Mouse (Mus musculus) heart, adult 2 months (tissue): Measurements from ENCODE around the gene Ptrhd1. TPM values are rescaled to one million over a fixed set of nuclear protein-coding genes. Genes with fewer than 3 reads are reported as not detected.

ENCODE experiments used
- DNase-seq, 2 experiments: peaks; one replicate each; pipeline ENCODE4 v3.0.0; 2021
- H3K27ac ChIP-seq: fragments of 200-600 bp; 2 replicates; pipeline ENCODE4 v1.8.1; 2022
- H3K27me3 ChIP-seq: fragments of 200-500 bp; 2 replicates; pipeline ENCODE4 v1.6.1; 2012; ENCODE audit warnings: mild to moderate bottlenecking, low read length, inconsistent platforms, mixed read lengths; ENCODE audit not compliant: control insufficient read depth, insufficient read depth
- H3K36me3 ChIP-seq: fragments of 200-500 bp; 2 replicates; pipeline ENCODE4 v1.6.1; 2012; ENCODE audit warnings: low read length, inconsistent platforms; ENCODE audit not compliant: control insufficient read depth, insufficient read depth
- H3K4me1 ChIP-seq: fragments of 200-500 bp; 2 replicates; pipeline ENCODE4 v1.6.1; 2011; ENCODE audit warnings: low read length; ENCODE audit not compliant: control insufficient read depth, insufficient read depth
- H3K4me3 ChIP-seq: fragments of 200-600 bp; 2 replicates; pipeline ENCODE4 v1.8.1; 2022
- H3K79me2 ChIP-seq: fragments of 200-500 bp; replicated peaks from 2 replicates; pipeline ENCODE4 v1.6.1; 2012; ENCODE audit warnings: mild to moderate bottlenecking, inconsistent platforms, low read length, moderate library complexity, mixed read lengths; ENCODE audit not compliant: control insufficient read depth, insufficient read depth
- H3K9ac ChIP-seq: fragments of 200-500 bp; 2 replicates; pipeline ENCODE4 v1.6.1; 2012; ENCODE audit warnings: low read depth, mild to moderate bottlenecking, control low read depth, inconsistent platforms, low read length, mixed read lengths
- CTCF ChIP-seq: fragments of 200-600 bp; IDR thresholded peaks from 2 replicates; pipeline ENCODE4 v1.8.1; 2022; ENCODE audit warnings: antibody characterized with exemption, mild to moderate bottlenecking, moderate library complexity
- EP300 ChIP-seq: fragments of 200-500 bp; IDR thresholded peaks from 2 replicates; pipeline ENCODE4 v1.6.1; 2011; ENCODE audit warnings: low read depth, low read length, control low read depth; ENCODE audit not compliant: insufficient read depth
- POLR2A ChIP-seq: fragments of 200-500 bp; IDR thresholded peaks from 2 replicates; pipeline ENCODE4 v1.6.1; 2011; ENCODE audit warnings: mild to moderate bottlenecking, low read depth, low read length, control low read depth; ENCODE audit not compliant: insufficient read depth
- WGBS: fragments of 180-500 bp; shearing (Covaris S2); methylation state at CpG from one replicate; pipeline ENCODE4 v1.1.7; 2018; 5-methylcytosine and 5-hydroxymethylcytosine counted together
- intact Hi-C: fragments of 180-260 bp; cut with DNase I; formaldehyde crosslinking; loops from one replicate; pipeline ENCODE4 v1.15.1; 2025
- long read RNA-seq: library from polyadenylated mRNA; stranded (forward); transcript quantifications from one replicate; pipeline ENCODE4 v2.0.0, GENCODE M21; 2021
- polyA plus RNA-seq: library from polyadenylated mRNA; depleted of rRNA; stranded (reverse); fragments of >200 nt; gene quantifications from 2 replicates; pipeline ENCODE4 v1.2.3, GENCODE M21; 2012; rRNA removed
- total RNA-seq, 2 experiments: library from RNA; stranded (reverse); gene quantifications; 2 replicates each; pipeline ENCODE4 v1.2.3; 2021

Ptrhd1 gene
- 1 to 10 TPM; 3.7 to 4.0 TPM for total RNA-seq
- polyA plus RNA-seq, result 2.6 and 3.0 TPM in 2 replicates
- long read RNA-seq, transcript Ptrhd1-201 (2 exons, 3,840 nt), result major isoform, 5 of 8 reads
- long read RNA-seq, partial matches to known transcripts, result 0 of 8 reads
- long read RNA-seq, other reads (novel, unspliced or antisense), result 3 of 8 reads

GRCm38 (mm10) chr12:4233572-4234508, at the start of gene Ptrhd1, which contains the start of gene Cenpo:
Gene Ptrhd1 (plus strand): TSS chr12:4234027.
Gene Cenpo (minus strand): TSS chr12:4234294.
- Histone ChIP-seq H3K4me3 (peak within 1 kb of the TSS; percentile 85), H3K79me2 (no peaks in the 10 kb centered on the region), H3K36me3 (no peaks in the 10 kb centered on the region), H3K27me3 (no peaks in the 10 kb centered on the region), H3K27ac (peak within 1 kb of the TSS; percentile 97), H3K4me1 (no peaks in the 10 kb centered on the region; the same call in 1 of the 2 replicates), H3K9ac (peak within 1 kb of the TSS; percentile 90)
- peak; percentile 10; the same call in 1 of the 2 replicates for TF ChIP-seq CTCF
- TF ChIP-seq EP300, result peak; percentile 76; the same call in 1 of the 2 replicates
- TF ChIP-seq POLR2A, result peak; percentile 93
- intact Hi-C loops, result loop anchor here (5.0 kb wide), 1 partner anchor 243 kb away; the partner anchor contains the start of gene Ncoa1
- under 1% methylated on average over 50 of the region's 50 CpGs for WGBS
- peak; percentile 96 to 97 for DNase-seq

DNA sequence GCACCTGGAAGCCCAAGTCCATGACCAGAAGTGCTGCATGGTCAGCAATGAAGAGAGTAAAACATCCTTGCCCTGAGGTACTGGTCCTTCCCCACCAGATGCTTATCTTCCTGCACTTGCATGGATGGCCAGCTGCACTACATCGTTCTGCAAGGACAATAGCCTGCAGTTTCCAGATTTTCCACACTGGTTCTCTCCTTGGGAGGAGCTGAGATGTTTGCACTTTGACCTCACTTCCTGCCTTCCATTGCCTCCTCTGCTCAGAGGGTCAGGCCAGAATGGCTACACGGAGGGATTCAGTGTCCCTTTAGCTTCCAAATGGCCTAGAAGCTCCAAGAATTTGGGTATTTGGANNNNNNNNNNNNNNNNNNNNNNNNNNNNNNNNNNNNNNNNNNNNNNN, 49.2 kb upstream of the Ptrhd1 start:
- intact Hi-C loops, result no loop called here
- 36% methylated on average over 2 of the region's 2 CpGs for WGBS
- Histone ChIP-seq H3K4me1 (peaks cover 1% of the 10 kb centered on the region), H3K9ac (no peak overlapping the region), H3K27ac (no peak overlapping the region), H3K79me2 (no peaks in the 10 kb centered on the region), H3K36me3 (no peaks in the 10 kb centered on the region), H3K27me3 (no peaks in the 10 kb centered on the region), H3K4me3 (no peak overlapping the region)
- no peak for DNase-seq
- TF ChIP-seq CTCF, result no peak
- no peak for TF ChIP-seq EP300
- TF ChIP-seq POLR2A, result no peak

DNA sequence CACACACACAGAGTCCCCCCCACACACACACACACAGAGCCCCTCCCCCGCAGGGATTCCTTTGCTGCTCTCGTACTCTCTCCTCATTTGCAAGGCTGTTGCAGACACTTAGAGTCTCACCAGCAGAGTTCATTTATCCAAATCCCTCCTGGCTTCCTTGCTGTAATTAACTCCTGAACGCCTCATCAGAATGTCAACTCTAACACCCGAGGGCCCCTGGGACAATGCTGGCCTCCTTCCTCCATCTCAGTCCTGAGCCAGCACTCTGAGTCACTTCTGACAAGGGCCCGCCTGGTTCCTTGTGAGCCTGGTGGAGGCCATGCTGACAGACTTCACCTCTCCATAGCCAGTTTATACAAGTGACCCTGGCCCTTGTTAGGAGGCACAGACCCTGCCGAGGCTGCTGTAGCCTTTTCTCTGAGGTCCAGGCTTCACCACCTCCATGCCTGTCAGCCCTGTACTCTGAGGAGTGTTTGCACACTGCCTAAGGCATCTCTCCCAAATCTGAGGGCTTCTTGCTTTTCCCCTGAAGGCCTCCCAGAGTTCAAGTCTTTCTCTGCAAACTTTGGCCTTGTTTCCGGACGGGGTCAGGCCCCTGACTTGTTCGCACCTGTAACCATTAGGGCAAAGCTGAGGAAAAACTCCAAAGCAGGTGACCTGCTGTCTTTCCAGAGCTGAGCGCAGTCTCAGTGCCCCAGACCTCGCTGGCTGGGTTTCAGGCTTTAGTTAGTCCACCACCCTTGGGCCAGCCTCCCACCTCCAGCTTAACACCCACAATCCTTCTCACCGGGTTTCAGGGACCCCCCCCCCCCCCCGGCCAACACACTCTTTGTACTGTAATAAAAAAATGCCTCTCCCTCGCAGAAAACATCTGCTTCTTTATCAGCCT, 45.4 kb upstream of the Ptrhd1 start:
- Histone ChIP-seq H3K4me1 (peaks cover 2% of the 10 kb centered on the region), H3K27me3 (no peaks in the 10 kb centered on the region), H3K79me2 (no peaks in the 10 kb centered on the region), H3K36me3 (no peaks in the 10 kb centered on the region), H3K9ac (no peak overlapping the region), H3K4me3 (no peak overlapping the region), H3K27ac (no peak overlapping the region)
- 42% methylated on average over 14 of the region's 14 CpGs for WGBS
- peak; percentile 82 for DNase-seq
- intact Hi-C loops, result no loop called here
- TF ChIP-seq CTCF (no peak), EP300 (no peak), POLR2A (no peak)

- DNase-seq, result peak in 1 of 2 experiments; percentile 16
- no peaks in the 10 kb centered on the region for H3K27me3 ChIP-seq
- TF ChIP-seq EP300 (no peak), POLR2A (no peak), CTCF (peak; percentile 25)
- no peak overlapping the region for H3K9ac ChIP-seq
- H3K4me3 ChIP-seq, result no peak overlapping the region
- no peak overlapping the region for H3K27ac ChIP-seq
- intact Hi-C loops, result no loop called here
- WGBS, result 55% methylated on average over 5 of the region's 5 CpGs
- H3K4me1 ChIP-seq, result peaks cover 2% of the 10 kb centered on the region
- H3K79me2 ChIP-seq, result no peaks in the 10 kb centered on the region
- H3K36me3 ChIP-seq, result no peaks in the 10 kb centered on the region
Observed at GRCm38 (mm10) chr12:4189060-4189447, 44.8 kb upstream of the Ptrhd1 start.

DNA sequence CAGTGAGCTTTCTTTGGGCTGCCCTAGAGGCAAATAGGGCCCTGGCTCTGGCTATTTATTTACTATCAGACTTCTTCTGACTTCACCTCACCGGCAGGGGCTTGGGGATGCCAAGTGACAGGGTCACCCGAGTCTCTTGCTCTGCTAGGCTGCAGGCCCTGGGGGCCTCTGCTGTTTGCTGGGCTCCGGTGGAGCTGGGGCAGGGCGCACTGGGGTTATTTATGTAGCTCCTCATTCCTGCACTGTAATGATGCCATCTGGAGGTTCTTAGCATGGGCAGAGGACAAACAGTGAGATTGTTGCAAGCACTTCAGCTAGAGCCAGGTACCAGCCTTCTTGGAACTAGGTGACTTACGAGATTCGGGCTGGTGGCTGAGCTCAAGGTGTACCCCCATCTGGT, 41.3 kb upstream of the Ptrhd1 start:
- peaks cover 2% of the 10 kb centered on the region for H3K4me1 ChIP-seq
- H3K27ac ChIP-seq, result no peak overlapping the region
- H3K36me3 ChIP-seq, result no peaks in the 10 kb centered on the region
- no peaks in the 10 kb centered on the region for H3K79me2 ChIP-seq
- no peak overlapping the region for H3K4me3 ChIP-seq
- H3K9ac ChIP-seq, result no peak overlapping the region
- no peak for DNase-seq
- intact Hi-C loops, result no loop called here
- 85% methylated on average over 6 of the region's 6 CpGs for WGBS
- TF ChIP-seq EP300, result no peak
- TF ChIP-seq POLR2A, result no peak
- H3K27me3 ChIP-seq, result no peaks in the 10 kb centered on the region
